Mouse (Mus musculus): ENCODE measurements at regions not wholly inside any gene's neighbourhood (a gene's known extent, or its start where the extent isn't known, plus 50 kb on each side); places are given as distances from the start of the nearest gene placed in this dataset.

DNA sequence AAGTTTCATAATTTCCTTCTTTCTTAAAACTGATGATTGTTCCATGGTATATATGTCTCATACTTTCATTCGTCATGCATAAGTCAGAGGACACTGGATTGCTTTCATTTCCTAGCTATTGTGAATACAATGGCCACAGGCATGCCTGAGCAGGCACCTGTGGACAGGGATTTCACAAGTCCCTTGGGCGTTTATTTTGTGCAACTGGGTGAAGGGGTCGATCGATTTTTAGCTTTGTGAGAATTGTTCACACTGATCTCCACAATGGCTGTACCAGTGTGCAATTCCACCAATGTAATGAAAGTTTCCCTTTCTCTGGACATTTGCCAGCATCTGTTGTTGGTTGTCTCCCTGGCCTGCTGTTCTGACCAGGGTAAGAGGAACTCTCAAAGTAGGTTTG is 405.2 kb upstream of the Hs6st1 start:
- TF ChIP-seq CTCF (IDR thresholded peaks at IDR 0.05; ENCODE audit: extremely low read depth, insufficient read length, insufficient replicate concordance, low read depth, low read length) (no peak), POLR2A (IDR thresholded peaks at IDR 0.05; ENCODE audit: low read depth, low read length) (no peak)
